Mouse (Mus musculus) frontal cortex, postnatal 25 days (tissue): ENCODE measurements at regions not wholly inside any gene's neighbourhood (a gene's known extent, or its start where the extent isn't known, plus 50 kb on each side); places are given as distances from the start of the nearest gene placed in this dataset.

Source experiments
- DNase-seq, 2 experiments: peaks; one replicate each; pipeline ENCODE4 v3.0.0; 2022; ENCODE audit warnings: low spot score in 2 of 2

DNA sequence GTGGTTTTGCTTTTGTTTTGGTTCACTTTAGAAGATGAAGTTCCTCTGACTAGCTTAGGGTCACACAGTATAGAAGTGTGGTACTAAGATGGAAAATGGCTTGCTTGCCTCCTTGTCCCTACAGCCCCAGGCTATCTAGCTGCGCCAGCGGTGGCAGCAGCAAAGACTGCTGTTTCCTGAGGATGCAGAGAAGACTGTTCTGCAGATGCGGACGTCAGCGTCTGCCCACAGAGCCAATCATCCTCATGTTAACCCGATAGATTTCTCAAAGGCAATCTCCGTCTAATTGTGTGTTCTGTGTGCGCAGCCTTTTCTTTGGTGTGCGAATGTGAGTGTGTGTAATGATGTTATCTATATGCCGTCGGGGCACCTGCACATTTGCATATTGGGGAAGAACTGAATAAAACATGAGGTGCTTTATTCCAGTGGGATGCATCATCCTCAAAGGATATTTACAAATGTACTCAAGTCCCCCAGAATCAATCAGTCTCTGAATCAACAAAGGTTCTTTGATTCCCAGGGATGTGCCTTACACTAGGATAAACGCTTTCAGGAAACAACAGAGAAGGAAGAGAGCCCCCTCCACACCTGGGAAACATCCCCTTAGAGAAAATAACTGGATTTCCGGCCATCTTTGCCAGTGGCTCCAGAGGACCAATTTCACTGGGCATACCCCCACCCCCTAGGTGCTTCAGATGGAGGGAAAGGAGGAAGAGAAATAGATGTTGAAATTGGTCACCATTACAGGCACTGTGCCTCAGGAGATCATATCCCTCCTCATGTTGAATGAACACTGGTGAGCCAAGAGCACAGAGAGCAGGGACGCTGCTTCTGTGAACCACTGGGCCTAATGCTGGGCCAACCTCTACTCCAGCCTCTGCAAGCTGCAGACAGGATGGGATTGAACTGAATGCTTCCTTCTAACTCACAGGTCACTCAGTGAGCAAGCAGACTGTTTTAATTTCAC is 409.7 kb upstream of the Plxna2 start:
- DNase-seq = no peak

GRCm38 (mm10) chr1:194197516-194197915 is 420.5 kb upstream of the Plxna2 start:
- DNase-seq = no peak

DNA sequence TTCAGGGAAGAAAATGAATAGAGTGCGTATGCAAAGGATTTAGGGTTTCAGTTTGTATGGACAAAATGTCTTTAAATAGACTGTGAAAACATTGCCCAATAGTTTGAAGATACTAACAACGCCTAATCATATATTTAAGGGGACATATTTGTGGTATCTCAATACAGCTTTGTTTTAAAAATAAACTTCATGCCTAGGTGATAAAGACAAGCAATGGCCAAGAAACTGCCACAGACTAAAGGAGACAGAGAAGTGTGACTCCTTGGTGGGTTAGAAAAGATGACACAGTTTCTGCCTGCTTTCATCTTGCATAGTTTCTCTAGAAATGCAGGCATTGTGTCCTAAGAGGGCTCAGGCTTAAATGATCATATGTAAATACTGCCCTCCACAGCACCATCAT is 435.7 kb upstream of the Plxna2 start:
- DNase-seq = no peak

DNA sequence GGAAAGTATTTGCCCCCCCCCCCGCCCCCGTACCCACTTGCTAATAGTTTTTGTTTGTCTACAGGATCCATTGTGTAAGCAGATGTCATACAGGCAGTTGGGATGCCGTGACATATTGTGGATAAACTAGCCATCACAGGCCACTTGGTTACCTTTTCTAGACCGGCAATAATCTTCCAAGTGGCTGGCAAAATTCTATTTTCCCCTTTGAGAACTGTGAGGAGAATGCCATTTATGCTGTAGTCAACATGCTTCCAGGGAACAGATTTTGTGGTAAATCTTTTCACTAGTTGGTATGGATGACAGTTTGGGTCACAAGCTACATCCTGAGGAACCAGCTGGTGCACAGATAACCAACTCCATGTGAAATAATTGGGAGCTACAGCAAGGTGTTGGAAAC is 456.5 kb upstream of the Plxna2 start:
- DNase-seq = no peak

- DNase-seq = no peak
These were observed 457.1 kb upstream of the Plxna2 start for GRCm38 (mm10) chr1:194160761-194161461.

DNA sequence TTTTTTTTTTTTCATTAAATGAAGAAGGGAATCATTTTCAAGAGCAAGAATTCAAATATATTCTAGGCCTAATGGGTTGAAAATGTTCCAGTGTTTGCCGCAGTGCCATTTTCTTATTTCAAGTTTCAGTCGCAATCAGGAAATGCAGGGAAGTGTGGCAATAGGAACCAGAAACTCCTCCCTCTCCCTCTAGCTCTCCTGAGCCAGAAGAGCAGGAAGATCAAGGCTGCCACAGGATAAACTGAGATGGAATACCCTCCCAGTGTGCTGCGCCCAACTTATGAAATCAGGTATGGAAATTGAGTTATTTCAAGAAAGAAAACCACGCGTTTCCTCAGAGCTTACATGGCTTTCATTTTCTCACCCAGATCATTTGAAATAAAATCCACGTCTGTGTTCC is 460.8 kb upstream of the Plxna2 start:
- DNase-seq = no peak

DNA sequence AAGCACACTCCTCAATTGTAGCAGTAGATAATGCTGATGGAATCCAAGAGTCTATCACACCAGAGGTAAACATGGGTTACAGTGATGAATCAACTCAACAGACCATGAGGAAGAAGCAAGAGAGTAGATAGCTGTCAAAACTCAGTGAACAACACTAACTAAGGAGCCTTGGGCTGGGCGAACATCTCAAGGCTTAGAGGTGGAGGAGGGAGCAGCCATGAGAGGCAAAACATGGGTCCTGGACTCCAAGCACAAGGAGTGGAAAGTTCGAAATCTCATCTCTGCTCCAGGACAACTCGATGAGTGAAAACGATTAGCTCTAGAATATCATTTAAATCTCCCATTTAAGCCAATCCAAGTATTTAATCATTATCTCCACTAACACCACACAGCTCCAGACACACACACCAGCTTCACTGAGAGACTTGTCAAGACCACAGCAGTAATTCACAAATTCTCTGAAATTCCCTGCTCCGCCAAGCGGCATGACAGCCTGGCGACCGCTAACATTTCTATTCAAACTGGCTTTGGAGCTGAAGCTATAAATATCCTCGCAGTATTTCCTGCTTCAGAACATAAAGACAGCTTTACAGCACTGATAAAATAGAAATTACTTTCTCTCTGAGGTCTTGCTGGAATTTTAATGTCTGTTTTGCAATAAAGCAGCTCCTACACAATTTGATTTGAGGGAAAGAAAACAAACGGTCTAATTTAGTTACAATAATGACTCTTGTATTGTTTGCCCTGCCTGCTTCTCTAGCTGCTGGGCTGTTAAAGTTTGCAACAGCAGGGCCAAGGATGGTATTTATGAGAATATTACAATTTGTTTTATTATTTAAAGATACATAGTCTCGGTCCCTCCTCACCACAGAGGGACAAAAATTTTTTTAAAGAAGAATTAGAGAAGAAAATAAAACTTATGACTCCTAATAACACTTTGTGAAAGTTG is 469.3 kb upstream of the Plxna2 start:
- DNase-seq = no peak

DNA sequence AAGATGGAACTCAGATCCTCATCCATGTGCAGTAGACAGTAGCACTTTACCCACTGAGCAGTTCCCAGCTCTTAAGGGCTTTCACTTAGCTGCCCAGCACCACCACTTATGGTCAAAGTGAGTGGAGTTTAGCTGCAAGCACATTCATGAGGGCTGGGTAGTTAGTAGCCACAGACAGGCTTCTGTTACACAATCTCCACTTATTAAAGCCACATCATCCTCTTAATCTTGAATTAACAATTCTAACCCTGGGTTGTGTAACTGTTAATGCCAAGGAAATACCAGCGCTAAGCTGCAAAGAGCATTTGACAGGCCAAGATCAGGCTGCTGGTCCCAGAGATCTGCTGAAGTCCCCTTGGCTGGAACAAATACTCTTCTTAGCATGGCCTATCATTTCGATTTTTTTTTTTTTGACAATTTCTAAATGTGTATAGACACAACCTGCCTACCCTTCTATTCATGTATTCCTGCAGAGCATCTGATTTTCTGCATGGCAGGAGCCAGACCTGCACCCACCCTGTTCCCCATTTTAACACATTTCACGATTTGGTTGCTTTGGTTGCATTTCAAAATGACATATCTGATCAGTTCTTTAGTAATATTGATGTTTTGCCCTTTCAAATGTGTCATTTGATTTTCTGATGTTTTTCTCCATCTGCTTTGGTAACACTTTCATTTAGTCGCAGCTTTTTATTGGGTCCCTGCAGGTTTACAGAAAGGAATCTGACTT is 500.2 kb upstream of the Plxna2 start:
- no peak for DNase-seq

DNA sequence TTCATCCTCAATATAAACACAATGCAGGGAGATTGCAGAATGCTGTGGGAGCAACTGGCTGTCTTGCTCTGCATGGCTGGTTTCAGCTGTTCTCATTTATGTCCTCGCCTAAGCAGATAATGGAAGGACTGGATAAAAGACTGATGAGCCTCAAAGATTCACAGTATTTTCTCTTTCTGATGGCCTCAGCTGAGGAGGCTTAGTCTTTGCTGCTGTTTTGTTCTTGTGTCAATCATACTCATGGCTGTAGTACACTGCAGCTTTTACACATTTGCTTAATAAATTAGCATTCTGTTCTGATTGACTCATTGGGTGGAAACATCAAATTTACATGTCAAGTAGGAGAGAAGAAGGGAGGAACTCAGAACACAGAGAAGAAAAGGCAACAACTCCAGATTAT is 503.6 kb upstream of the Plxna2 start:
- no peak for DNase-seq

- no peak for DNase-seq
These were observed 506.1 kb upstream of the Plxna2 start for GRCm38 (mm10) chr1:194111931-194112330.

DNA sequence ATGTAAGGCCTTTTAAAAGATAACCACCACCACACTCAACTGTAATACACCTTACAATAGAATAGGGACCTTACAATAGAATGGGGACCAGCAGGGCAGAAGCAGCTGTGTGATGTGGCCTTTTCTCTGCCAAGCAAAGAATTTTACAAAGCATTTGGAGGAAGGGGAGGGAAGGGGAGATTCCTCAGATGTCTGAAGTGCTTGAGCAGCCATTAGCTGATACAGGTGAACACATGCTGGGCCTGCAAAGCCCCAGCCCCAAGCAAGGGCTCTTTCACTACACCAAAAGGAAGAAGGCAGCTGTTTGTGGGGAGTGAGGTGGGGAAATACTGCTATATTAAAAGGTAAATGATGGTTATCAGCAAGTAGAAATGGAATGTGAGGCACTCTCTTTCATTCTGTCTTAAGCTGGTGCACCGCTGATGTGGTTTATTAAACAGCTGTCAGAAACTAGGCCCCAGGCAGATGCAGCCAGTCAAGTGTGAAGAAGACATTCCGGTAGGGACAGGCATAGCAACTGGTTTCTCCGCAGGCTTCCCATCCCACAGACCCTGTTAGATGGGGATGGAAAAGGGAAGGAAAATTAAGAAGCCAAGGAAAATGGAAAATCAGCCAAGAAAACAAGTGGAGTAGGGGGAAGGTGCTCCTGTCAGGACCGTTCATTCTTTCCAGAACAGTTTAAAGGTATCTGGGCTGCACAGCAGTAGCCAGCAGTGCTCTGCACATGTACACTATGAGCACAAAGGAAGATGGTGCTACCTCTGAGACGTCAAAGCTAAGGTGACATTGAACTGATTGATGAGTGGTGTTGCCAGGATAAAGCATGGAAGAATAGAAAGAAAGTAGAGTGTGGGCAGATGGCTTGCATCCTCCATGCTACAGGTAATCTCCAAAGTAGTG is 508.6 kb upstream of the Plxna2 start:
- no peak for DNase-seq

GRCm38 (mm10) chr1:194108132-194108531 is 509.9 kb upstream of the Plxna2 start:
- no peak for DNase-seq

- no peak for DNase-seq
These were observed 510.6 kb upstream of the Plxna2 start for GRCm38 (mm10) chr1:194107271-194107938.

DNA sequence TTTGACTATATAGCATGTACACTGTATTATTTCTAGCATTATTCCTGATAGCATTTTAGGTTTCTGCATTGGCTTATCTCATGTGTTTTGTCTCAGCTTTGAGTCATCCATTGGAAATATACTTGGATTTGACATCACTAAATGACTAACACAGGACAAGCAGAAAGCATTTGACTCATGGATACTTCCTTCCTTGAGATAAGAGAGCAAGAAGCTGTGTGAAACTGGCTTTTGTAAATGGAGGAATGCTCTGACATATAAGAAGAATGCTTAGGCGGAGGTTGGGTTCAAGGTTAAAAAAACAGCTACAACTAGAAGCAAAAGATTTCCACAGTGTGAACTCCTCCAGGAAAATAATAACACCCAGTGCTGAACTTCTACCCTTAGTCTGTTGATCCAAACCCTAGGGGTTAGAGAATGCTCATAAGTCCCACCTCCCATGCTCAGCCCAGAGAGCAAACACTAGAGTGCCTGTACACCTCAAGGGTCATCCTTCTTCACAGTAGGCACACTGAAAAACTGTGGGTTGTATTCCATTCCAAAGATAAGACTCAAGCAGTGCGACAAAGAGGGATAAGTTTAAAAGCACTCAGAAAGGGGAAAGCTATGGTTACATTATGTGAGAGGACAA is 528.0 kb upstream of the Plxna2 start:
- DNase-seq = no peak

- no peak for DNase-seq
These were observed 559.5 kb upstream of the Plxna2 start for GRCm38 (mm10) chr1:194058512-194058911.

- DNase-seq = no peak
These were observed 561.5 kb upstream of the Plxna2 start for GRCm38 (mm10) chr1:194056544-194056943.

- DNase-seq = peak in 1 of 2 experiments; percentile 16
These were observed 568.2 kb upstream of the Plxna2 start for GRCm38 (mm10) chr1:194049746-194050351.
